Mouse (Mus musculus) layer of hippocampus, adult 2 months (tissue): ENCODE measurements around the gene Capn5. TPM values are rescaled to one million over a fixed set of nuclear protein-coding genes. Genes with fewer than 3 reads are reported as not detected.

Source experiments
- DNase-seq, 2 experiments: peaks; one replicate each; pipeline ENCODE4 v3.0.0; 2022; ENCODE audit warnings: low spot score in 2 of 2
- H3K27ac ChIP-seq: fragments of 200-600 bp; 2 replicates; pipeline ENCODE4 v1.8.1; 2022
- H3K4me3 ChIP-seq: fragments of 200-600 bp; 2 replicates; pipeline ENCODE4 v1.8.1; 2022; ENCODE audit warnings: mild to moderate bottlenecking
- CTCF ChIP-seq: fragments of 200-600 bp; conservative IDR thresholded peaks from 2 replicates; pipeline ENCODE4 v1.8.1; 2022; ENCODE audit warnings: antibody characterized with exemption, mild to moderate bottlenecking, moderate library complexity
- total RNA-seq, 2 experiments: library from RNA; stranded (reverse); gene quantifications; 2 replicates each; pipeline ENCODE4 v1.2.3; 2021

Capn5 gene
- total RNA-seq, 2 experiments from 2014 or later, result 42.3 to 45.0 TPM

DNA sequence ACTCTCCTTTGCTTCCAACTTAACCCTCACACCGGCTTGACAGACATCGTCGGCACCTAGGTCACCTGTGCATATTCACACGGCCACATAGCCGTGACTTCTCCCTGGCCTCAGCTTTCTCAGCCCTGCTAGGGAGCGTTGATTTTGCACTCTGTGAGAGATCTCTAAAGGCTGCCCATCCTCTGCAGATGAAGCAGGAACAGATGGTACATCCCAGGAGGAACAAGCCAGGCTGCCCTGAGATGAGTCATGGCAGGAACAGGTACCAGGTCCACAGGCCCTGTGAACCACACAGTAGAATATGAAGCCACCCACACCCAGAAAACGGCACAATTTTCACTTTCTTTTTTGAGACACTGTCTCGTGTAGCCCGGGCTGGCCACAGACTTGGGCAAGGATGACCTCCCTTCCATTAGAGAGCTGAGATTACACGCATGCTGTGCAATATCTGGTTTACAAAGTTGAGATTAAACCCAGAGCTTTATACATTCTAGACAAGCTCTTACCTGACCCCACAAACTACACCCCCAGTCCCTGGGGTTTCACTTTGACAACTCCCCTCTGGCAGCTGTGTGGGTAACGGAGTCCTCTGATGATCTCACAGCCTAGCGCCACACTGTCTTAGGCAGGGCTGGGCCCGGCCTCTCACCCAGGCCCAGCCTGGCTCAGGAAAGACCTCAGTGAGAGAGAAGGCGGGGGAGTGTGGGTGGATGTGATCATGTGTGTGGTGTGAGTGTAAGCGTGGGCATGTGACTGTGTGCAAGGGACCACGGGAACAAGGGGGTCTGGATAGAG is 69.2 kb downstream of the Capn5 start:
- no peak for TF ChIP-seq CTCF
- DNase-seq, result no peak
- 0 out of 2 replicates have a peak overlapping the region, but pooled peaks have one; percentile 10 for H3K27ac ChIP-seq

GRCm38 (mm10) chr7:98106272-98106671 is 71.8 kb downstream of the Capn5 start:
- H3K27ac ChIP-seq, result no peak overlapping the region
- DNase-seq, result no peak
- H3K4me3 ChIP-seq, result no peak overlapping the region
- TF ChIP-seq CTCF, result no peak

More for the DNA sequence above, 69.2 kb downstream of the Capn5 start:
- no peak overlapping the region for H3K4me3 ChIP-seq

DNA sequence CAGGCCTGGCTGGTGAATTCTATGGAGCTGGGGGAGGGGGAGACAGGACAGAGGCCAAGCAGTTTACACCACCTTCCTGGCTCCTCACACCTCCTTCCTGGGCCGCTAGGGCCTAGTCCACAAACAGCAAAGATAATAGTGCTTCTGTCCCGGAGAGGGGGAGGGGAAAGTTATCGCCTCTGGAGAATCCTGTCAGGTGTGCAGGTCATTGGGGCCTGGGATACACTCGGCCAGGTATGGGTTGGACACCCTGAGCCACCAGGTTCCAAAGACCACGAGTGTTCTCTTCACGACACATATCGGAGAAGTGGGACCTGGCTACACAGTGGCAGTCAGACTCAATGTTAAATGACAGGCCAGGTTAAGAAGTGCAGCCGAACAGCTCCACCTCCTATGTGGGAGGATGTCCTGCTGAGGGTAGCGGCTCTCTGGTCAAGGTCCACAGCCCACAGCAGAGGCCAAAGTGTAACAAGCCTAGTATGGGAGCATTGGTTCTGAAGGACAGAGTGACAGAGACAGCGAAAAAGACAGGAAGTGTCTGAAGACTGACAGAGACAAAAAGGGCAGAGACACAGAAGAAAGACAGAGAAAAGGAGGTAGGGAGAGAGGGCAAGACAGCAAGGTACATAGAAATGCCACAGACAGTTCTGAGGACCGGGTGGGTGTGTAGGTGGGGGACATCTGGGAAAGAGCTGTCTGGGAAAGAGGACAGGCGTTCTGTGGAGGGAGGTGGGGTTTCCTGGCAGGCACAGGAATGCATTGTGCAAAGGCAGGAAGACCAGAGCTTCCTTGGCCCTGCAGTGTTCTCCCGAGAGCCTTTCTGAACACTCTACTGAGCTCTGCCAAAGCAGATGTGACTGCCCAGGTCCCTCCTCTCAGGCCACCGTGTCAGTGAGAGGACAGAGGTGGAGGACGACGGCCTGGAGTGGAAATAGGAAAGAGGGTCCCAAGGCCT is 73.3 kb downstream of the Capn5 start:
- H3K27ac ChIP-seq, result peak overlapping the region; percentile 43; the same call in 1 of the 2 replicates

GRCm38 (mm10) chr7:98103942-98104292 is 74.2 kb downstream of the Capn5 start:
- DNase-seq, result no peak
- H3K4me3 ChIP-seq, result no peak overlapping the region
- no peak for TF ChIP-seq CTCF
- H3K27ac ChIP-seq, result peak overlapping the region; percentile 46; the same call in 1 of the 2 replicates

More for the DNA sequence above, 73.3 kb downstream of the Capn5 start:
- no peak overlapping the region for H3K4me3 ChIP-seq
- DNase-seq, result no peak
- no peak for TF ChIP-seq CTCF

- peak; percentile 75 for TF ChIP-seq CTCF
- peak; percentile 60 to 88 for DNase-seq
- H3K27ac ChIP-seq, result peak overlapping the region; percentile 78
- H3K4me3 ChIP-seq, result peak overlapping the region; percentile 45
These were observed 74.8 kb downstream of the Capn5 start for GRCm38 (mm10) chr7:98103002-98103941.

GRCm38 (mm10) chr7:98102488-98102887 is 75.6 kb downstream of the Capn5 start:
- no peak overlapping the region for H3K4me3 ChIP-seq
- TF ChIP-seq CTCF, result no peak
- no peak for DNase-seq
- H3K27ac ChIP-seq, result peak overlapping the region; percentile 78; the same call in 1 of the 2 replicates

DNA sequence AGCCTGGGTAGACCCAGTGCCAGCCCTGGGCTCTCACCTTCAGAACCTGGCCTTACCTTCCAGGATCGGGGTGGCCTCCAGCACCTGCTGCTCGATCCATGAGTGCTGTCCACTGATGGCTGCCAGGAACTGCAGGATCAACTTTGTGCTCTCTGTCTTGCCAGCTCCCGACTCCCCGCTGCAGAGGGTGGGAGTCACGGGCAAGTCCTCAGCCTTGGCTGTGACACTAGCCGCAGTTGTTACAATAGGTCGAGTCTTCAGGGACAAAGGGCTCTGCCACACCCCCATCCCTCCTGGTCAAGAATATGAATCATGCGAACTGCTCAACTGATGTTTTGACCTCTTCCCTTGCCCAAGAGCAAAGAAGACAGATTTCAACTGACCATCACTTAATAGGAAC is 80.5 kb downstream of the Capn5 start:
- no peak for TF ChIP-seq CTCF
- no peak overlapping the region for H3K4me3 ChIP-seq
- DNase-seq, result no peak
- H3K27ac ChIP-seq, result no peak overlapping the region

- DNase-seq, result no peak
- Histone ChIP-seq H3K27ac (no peak overlapping the region), H3K4me3 (no peak overlapping the region)
- TF ChIP-seq CTCF, result no peak
These were observed 82.2 kb downstream of the Capn5 start for GRCm38 (mm10) chr7:98095852-98096251.

DNA sequence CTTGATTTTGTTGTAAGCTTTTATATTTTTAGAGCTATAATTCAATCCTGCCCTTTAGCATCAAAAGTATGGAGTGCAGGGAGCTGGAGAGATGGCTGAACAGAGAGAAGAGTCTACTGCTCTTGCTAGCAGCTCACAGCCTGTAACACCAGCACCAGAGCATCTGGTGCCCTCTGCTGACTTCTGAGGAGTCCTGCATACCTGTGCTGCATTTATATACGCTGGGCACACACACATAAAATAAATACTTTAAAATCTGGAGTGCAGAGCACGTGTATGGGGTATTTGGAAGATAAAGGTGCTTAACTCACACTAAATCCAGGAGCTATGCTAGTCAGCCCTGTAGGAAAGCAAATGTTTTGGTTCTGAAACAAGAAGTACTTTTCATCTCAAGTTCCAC is 91.7 kb downstream of the Capn5 start:
- H3K4me3 ChIP-seq, result no peak overlapping the region
- H3K27ac ChIP-seq, result no peak overlapping the region
- peak; percentile 75 for TF ChIP-seq CTCF
- DNase-seq, result no peak

- no peak for DNase-seq
- Histone ChIP-seq H3K4me3 (no peak overlapping the region), H3K27ac (no peak overlapping the region)
- TF ChIP-seq CTCF, result no peak
These were observed 92.8 kb downstream of the Capn5 start for GRCm38 (mm10) chr7:98085314-98085713.

DNA sequence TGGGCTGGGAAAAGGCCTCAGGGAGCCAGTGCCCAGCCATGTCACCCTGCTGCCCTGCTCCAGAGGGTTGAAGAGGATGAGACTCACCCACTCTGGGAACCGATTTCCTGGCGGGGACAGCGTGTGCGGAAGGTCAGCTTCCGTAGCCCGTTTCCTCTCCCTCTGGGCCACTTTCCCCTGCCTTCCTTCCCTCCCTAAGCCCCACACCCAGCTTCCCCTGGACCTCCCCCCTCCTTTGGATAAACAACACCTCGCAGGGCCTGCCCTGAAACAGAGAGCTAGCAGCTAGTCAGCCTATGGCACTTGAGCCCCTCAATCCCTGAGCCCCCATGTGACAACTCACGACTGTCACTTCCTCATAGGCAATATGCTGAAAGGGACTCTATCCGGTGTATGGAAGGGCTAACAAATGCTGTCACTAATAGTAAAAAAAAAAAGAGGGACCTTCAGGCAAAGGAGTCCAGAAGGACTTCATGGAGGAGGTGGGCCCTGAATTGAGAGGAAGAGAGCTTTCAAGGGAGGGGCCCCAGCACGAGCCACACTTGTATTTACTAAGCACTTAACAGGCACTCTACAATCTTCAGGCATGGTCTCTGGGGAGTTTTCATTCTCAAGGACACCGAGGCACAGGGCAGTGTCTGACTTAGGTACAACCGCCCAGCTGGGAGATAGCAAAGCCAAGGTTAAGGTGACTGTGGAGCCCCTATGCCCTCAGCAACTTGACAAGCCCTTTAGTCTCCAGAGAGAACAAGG is 93.4 kb downstream of the Capn5 start:
- no peak for DNase-seq
- TF ChIP-seq CTCF, result no peak
- Histone ChIP-seq H3K27ac (no peak overlapping the region), H3K4me3 (no peak overlapping the region)

GRCm38 (mm10) chr7:98082376-98082775 is 95.7 kb downstream of the Capn5 start:
- Histone ChIP-seq H3K4me3 (no peak overlapping the region), H3K27ac (no peak overlapping the region)
- DNase-seq, result no peak
- no peak for TF ChIP-seq CTCF
